Mouse (Mus musculus) heart, postnatal 0 days (tissue): ENCODE measurements around the gene Vmn1r207-ps. TPM values are rescaled to one million over a fixed set of nuclear protein-coding genes. Genes with fewer than 3 reads are reported as not detected.
A peak's percentile ranks its signal among the peaks of the same experiment; 100 is the strongest.
"Not testable (repeated sequence)": the region's sequence is repeated elsewhere in the genome, so short reads cannot be mapped to it uniquely, and the experiment has no call there.

Experiments
- ATAC-seq: fragments of 200-750 bp; cut with Nextera tagmentation; 2 replicates; pipeline ENCODE4 v1.8.0; 2017; ENCODE audit warnings: low read depth, moderate number of reproducible peaks, moderate library complexity; ENCODE audit not compliant: insufficient read depth
- DNase-seq: peaks from one replicate; pipeline ENCODE4 v3.0.0-alpha.2; 2016; ENCODE audit warnings: low spot score
- H3K27ac ChIP-seq: fragments of 300-500 bp; sonication (generic); 2 replicates; pipeline ENCODE4 v1.5.1; 2014; ENCODE audit warnings: low read depth, mild to moderate bottlenecking
- H3K27me3 ChIP-seq: fragments of 300-500 bp; sonication (generic); 2 replicates; pipeline ENCODE4 v1.6.1; 2014; ENCODE audit warnings: low read length, mixed read lengths; ENCODE audit not compliant: control insufficient read depth, insufficient read depth
- H3K36me3 ChIP-seq: fragments of 300-500 bp; sonication (generic); replicated peaks from 2 replicates; pipeline ENCODE4 v1.6.1; 2014; ENCODE audit warnings: low read length, mixed read lengths; ENCODE audit not compliant: control insufficient read depth, insufficient read depth
- H3K4me1 ChIP-seq: fragments of 300-500 bp; sonication (generic); 2 replicates; pipeline ENCODE4 v1.6.1; 2014; ENCODE audit warnings: antibody characterized with exemption; ENCODE audit not compliant: control insufficient read depth, insufficient read depth
- H3K4me2 ChIP-seq: fragments of 300-500 bp; sonication (generic); 2 replicates; pipeline ENCODE4 v1.6.1; 2014; ENCODE audit warnings: low read depth, mild to moderate bottlenecking, low read length, moderate library complexity
- H3K4me3 ChIP-seq: fragments of 300-500 bp; sonication (generic); 2 replicates; pipeline ENCODE4 v1.5.1; 2014; ENCODE audit warnings: low read depth, low read length
- H3K9ac ChIP-seq: fragments of 300-500 bp; sonication (generic); replicated peaks from 2 replicates; pipeline ENCODE4 v1.6.1; 2014; ENCODE audit warnings: low read depth, low read length, mixed read lengths
- H3K9me3 ChIP-seq: fragments of 300-500 bp; sonication (generic); replicated peaks from 2 replicates; pipeline ENCODE4 v1.6.1; 2016; ENCODE audit warnings: low read length; ENCODE audit not compliant: control insufficient read depth
- CTCF ChIP-seq: IDR thresholded peaks from 2 replicates; pipeline ENCODE4 v1.5.1; 2016; ENCODE audit warnings: antibody characterized with exemption, control low read depth, low read depth
- EP300 ChIP-seq: IDR thresholded peaks from 2 replicates; pipeline ENCODE4 v1.6.1; 2016; ENCODE audit warnings: antibody characterized with exemption, low read depth
- WGBS: fragments of 180-500 bp; shearing (Covaris S2); extraction: QIAGEN DNeasy Blood & Tissue Kit; methylation state at CpG from one replicate; pipeline ENCODE4 v1.1.7; 2014; 5-methylcytosine and 5-hydroxymethylcytosine counted together
- polyA plus RNA-seq: library from polyadenylated mRNA; unstranded; fragments of >200 nt; fragmentation: Nextera tagmentation; extraction: Ambion mirVana; gene quantifications from 2 replicates; pipeline ENCODE4 v1.2.1, GENCODE M21; 2015
- total RNA-seq: library from RNA; depleted of rRNA; stranded (reverse); fragments of >200 nt; gene quantifications from 2 replicates; pipeline ENCODE4 v1.2.3, GENCODE M21; 2014; ENCODE audit warnings: low replicate concordance; rRNA removed

The Vmn1r207-ps gene
- total RNA-seq (not detected in 2 replicates), polyA plus RNA-seq (not detected in 2 replicates)

- H3K27ac ChIP-seq, H3K27me3 ChIP-seq, H3K4me3 ChIP-seq, H3K4me2 ChIP-seq, H3K4me1 ChIP-seq, H3K9ac ChIP-seq, ATAC-seq, DNase-seq, H3K9me3 ChIP-seq, H3K36me3 ChIP-seq: not testable (repeated sequence)
Observed at GRCm38 (mm10) chr13:22729529-22729928, at the start of gene Vmn1r207-ps. Gene Vmn1r207-ps (minus strand): TSS chr13:22729629.

- not testable (repeated sequence) for H3K27ac ChIP-seq, H3K9ac ChIP-seq, DNase-seq, H3K27me3 ChIP-seq, H3K4me1 ChIP-seq, H3K36me3 ChIP-seq, ATAC-seq, H3K9me3 ChIP-seq, H3K4me3 ChIP-seq, H3K4me2 ChIP-seq
- no CpG with 5 or more reads among the region's 7 CpGs for WGBS
Observed at GRCm38 (mm10) chr13:22777300-22777699, 47.9 kb upstream of the Vmn1r207-ps start, which contains the start of gene Vmn1r208. Gene Vmn1r208 (minus strand): TSS chr13:22777400.

GRCm38 (mm10) chr13:22771592-22771991 lies 42.2 kb upstream of the Vmn1r207-ps start:
- not testable (repeated sequence) for H3K9ac ChIP-seq, H3K27ac ChIP-seq, H3K27me3 ChIP-seq, H3K4me2 ChIP-seq, ATAC-seq, H3K4me3 ChIP-seq, H3K9me3 ChIP-seq, H3K4me1 ChIP-seq, DNase-seq, H3K36me3 ChIP-seq
- WGBS, result 57% methylated on average over 1 of the region's 2 CpGs

- DNase-seq (no peak), ATAC-seq (no peak)
Observed at GRCm38 (mm10) chr13:22747524-22747923, 18.1 kb upstream of the Vmn1r207-ps start.

DNA sequence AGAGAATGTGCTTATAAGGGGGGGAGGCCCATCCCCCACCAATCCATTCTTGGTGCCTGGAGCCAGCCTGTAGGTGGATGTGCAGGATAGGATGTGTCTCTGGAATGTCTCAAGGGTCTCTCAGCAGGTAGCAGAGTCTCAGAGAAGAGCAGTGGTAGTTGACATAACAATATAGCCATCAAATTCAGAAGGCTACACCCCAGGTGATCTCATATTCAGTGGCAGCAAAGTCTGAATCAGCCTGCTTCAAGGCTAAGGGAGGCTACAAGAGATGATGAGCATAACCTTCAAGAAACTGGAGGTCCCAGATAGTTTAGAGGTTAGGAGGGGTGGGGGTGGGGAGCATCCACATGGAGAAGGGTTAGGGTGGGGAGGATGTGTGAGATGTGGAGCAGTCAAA lies 22.5 kb downstream of the Vmn1r207-ps start:
- H3K4me3 ChIP-seq, H3K27me3 ChIP-seq, H3K27ac ChIP-seq, H3K9me3 ChIP-seq, ATAC-seq, H3K4me2 ChIP-seq, DNase-seq, H3K4me1 ChIP-seq, H3K9ac ChIP-seq, H3K36me3 ChIP-seq: not testable (repeated sequence)

More at GRCm38 (mm10) chr13:22747524-22747923, 18.1 kb upstream of the Vmn1r207-ps start:
- TF ChIP-seq CTCF (peak; percentile 22; the same call in 1 of the 2 replicates), EP300 (no peak)
- Histone ChIP-seq H3K27ac (no peak overlapping the region), H3K9me3 (no peaks in the 10 kb centered on the region), H3K9ac (no peak overlapping the region), H3K27me3 (no peaks in the 10 kb centered on the region), H3K36me3 (no peaks in the 10 kb centered on the region), H3K4me3 (no peak overlapping the region), H3K4me2 (no peak overlapping the region), H3K4me1 (no peaks in the 10 kb centered on the region)

DNA sequence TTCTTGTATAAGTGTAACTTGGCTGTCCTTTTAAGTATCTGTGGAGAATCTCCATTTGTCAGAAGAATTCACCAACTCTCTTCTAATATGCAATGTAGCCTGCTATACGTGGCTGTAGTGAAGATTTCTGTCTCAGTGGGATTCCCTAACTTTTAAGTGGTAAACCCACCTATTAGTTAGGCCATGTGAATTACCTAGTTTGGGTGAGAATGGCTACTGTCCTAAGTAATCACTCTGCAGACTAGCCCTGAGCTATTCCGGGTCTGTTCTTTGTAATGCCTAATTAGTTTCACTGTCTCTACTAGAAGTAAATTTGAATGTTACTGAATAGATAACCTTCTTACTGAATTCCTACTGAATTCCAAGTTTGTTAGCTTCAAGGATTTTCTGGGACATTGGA lies 26.5 kb downstream of the Vmn1r207-ps start:
- H3K27ac ChIP-seq, ATAC-seq, H3K9me3 ChIP-seq, DNase-seq, H3K36me3 ChIP-seq, H3K4me3 ChIP-seq, H3K27me3 ChIP-seq, H3K4me1 ChIP-seq, H3K9ac ChIP-seq, H3K4me2 ChIP-seq: not testable (repeated sequence)
- WGBS, result 48% methylated on average over 2 of the region's 2 CpGs

Other genes with a start within 250 kb of the Vmn1r207-ps start
- not detected in 2 replicates for gene Vmn1r202, start 224.2 kb downstream of the Vmn1r207-ps start, total RNA-seq
- gene Vmn1r202, start 224.2 kb downstream of the Vmn1r207-ps start, polyA plus RNA-seq, result not detected in 2 replicates
- not detected in 2 replicates for gene Vmn1r203, start 211.5 kb downstream of the Vmn1r207-ps start, total RNA-seq
- gene Vmn1r203, start 211.5 kb downstream of the Vmn1r207-ps start, polyA plus RNA-seq, result not detected in 2 replicates
- not detected in 2 replicates for gene Vmn1r204, start 176.4 kb downstream of the Vmn1r207-ps start, total RNA-seq
- gene Vmn1r204, start 176.4 kb downstream of the Vmn1r207-ps start, polyA plus RNA-seq, result not detected in 2 replicates
- not detected in 2 replicates for gene Vmn1r205, start 136.6 kb downstream of the Vmn1r207-ps start, total RNA-seq
- gene Vmn1r205, start 136.6 kb downstream of the Vmn1r207-ps start, polyA plus RNA-seq, result not detected in 2 replicates
- gene Vmn1r206, start 105.4 kb downstream of the Vmn1r207-ps start, total RNA-seq, result not detected in 2 replicates
- gene Vmn1r206, start 105.4 kb downstream of the Vmn1r207-ps start, polyA plus RNA-seq, result not detected in 2 replicates
- gene Vmn1r208, start 47.8 kb upstream of the Vmn1r207-ps start, total RNA-seq, result not detected in 2 replicates
- gene Vmn1r208, start 47.8 kb upstream of the Vmn1r207-ps start, polyA plus RNA-seq, result not detected in 2 replicates
- gene Vmn1r209, start 80.1 kb upstream of the Vmn1r207-ps start, total RNA-seq, result not detected in 2 replicates
- gene Vmn1r209, start 80.1 kb upstream of the Vmn1r207-ps start, polyA plus RNA-seq, result not detected in 2 replicates
- gene Vmn1r210, start 101.7 kb upstream of the Vmn1r207-ps start, total RNA-seq, result not detected in 2 replicates
- not detected in 2 replicates for gene Vmn1r210, start 101.7 kb upstream of the Vmn1r207-ps start, polyA plus RNA-seq
- not detected in 2 replicates for gene Vmn1r211, start 127.9 kb upstream of the Vmn1r207-ps start, total RNA-seq
- gene Vmn1r211, start 127.9 kb upstream of the Vmn1r207-ps start, polyA plus RNA-seq, result not detected in 2 replicates
- not detected in 2 replicates for gene Vmn1r212, start 154.6 kb upstream of the Vmn1r207-ps start, total RNA-seq
- not detected in 2 replicates for gene Vmn1r212, start 154.6 kb upstream of the Vmn1r207-ps start, polyA plus RNA-seq